Mouse (Mus musculus): Measurements from ENCODE around the gene Lmo4. TPM values are rescaled to one million over a fixed set of nuclear protein-coding genes. Genes with fewer than 3 reads are reported as not detected.

The Lmo4 gene
- polyA plus RNA-seq, 1 experiment from 2014 or later, result 44.8 TPM

DNA sequence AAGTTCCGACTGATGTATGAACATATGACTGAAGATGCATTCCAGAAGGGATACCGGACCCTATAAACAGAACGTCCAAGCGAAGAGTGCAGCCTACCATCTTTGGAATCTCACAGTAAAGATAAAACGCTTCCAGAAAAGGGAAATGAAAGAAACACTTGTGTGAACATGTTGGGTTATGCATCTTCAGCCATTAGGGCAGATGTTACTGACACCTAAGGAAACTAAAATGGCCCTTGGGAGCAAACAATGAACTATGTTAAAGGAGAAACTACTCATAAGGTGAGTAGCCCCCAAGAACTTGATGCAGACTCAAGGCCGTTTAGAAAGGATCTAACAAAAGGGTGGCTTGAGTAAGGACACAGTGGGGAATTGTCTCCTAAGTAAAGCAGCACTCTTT lies 54.0 kb downstream of the Lmo4 start:
- DNase-seq (ENCODE audit: low spot score), result no peak
- H3K36me3 ChIP-seq (ENCODE audit: control insufficient read depth, insufficient read depth, low read length), result no peaks in the 10 kb centered on the region
- no peaks in the 10 kb centered on the region for H3K9me3 ChIP-seq (ENCODE audit: control insufficient read depth, low read length)
- TF ChIP-seq EP300 (optimal IDR thresholded peaks at IDR 0.05), result no peak
- TF ChIP-seq CTCF (IDR thresholded peaks at IDR 0.05; ENCODE audit: low read depth), result no peak
- H3K4me3 ChIP-seq (ENCODE audit: low read depth, low read length), result no peak overlapping the region
- H3K27me3 ChIP-seq (ENCODE audit: control insufficient read depth, insufficient read depth, low read length), result no peaks in the 10 kb centered on the region
- ATAC-seq (ENCODE audit: low FRiP score, low TSS enrichment), result no peak
- H3K4me2 ChIP-seq (replicated peaks; ENCODE audit: low read depth), result no peak overlapping the region
- 82% methylated on average over 6 of the region's 6 CpGs for WGBS
- no peak overlapping the region for H3K27ac ChIP-seq (replicated peaks)
- no peaks in the 10 kb centered on the region for H3K4me1 ChIP-seq (replicated peaks; ENCODE audit: control insufficient read depth, insufficient read depth)
- H3K9ac ChIP-seq (ENCODE audit: low read length), result no peak overlapping the region

DNA sequence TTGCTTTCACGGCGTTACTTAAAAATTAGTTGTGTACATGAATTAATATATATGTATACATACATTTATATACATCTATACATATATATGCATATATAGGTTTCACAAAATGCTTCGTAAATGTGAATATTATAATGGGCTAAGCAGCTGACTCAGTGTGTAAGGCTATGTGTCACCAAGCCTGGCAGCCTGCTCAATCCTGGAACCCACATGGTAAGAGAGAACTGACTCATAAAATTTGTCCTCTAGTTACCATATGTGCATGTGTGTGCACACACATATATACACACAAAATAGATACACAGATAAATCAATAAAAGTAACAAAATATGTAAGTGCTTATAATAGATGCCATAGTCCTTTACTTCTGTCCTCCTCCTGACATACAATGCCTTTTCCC lies 56.8 kb downstream of the Lmo4 start:
- no peaks in the 10 kb centered on the region for H3K27me3 ChIP-seq (ENCODE audit: control insufficient read depth, insufficient read depth, low read length)
- no peak for DNase-seq (ENCODE audit: low spot score)
- no peak overlapping the region for H3K27ac ChIP-seq (replicated peaks)
- no peak for ATAC-seq (ENCODE audit: low FRiP score, low TSS enrichment)
- H3K9ac ChIP-seq (ENCODE audit: low read length), result no peak overlapping the region
- TF ChIP-seq CTCF (IDR thresholded peaks at IDR 0.05; ENCODE audit: low read depth), result no peak
- TF ChIP-seq EP300 (optimal IDR thresholded peaks at IDR 0.05), result no peak
- H3K4me3 ChIP-seq (ENCODE audit: low read depth, low read length), result no peak overlapping the region
- 89% methylated on average over 3 of the region's 3 CpGs for WGBS
- H3K4me2 ChIP-seq (replicated peaks; ENCODE audit: low read depth), result no peak overlapping the region
- H3K4me1 ChIP-seq (replicated peaks; ENCODE audit: control insufficient read depth, insufficient read depth), result no peaks in the 10 kb centered on the region
- no peaks in the 10 kb centered on the region for H3K36me3 ChIP-seq (ENCODE audit: control insufficient read depth, insufficient read depth, low read length)
- no peaks in the 10 kb centered on the region for H3K9me3 ChIP-seq (ENCODE audit: control insufficient read depth, low read length)

DNA sequence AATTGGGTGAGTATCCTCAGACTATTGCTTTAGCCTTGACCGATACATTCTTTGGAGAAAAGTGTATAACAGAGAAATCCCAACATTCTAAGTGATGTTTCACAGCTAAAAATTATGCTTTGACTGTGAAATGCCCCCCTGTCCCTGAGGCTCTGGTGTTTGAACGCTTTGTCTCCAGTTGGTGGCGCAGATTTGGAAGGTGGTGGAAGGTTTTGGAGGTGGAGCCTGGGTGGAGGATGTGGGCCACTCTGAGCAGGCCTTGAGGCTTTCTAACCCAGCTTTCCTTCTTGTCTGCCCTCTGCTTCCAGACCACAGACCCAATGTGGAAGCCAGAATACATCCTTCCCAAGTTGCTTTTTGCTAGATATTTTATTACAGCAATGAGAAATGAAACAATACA lies 57.8 kb downstream of the Lmo4 start:
- 80% methylated on average over 3 of the region's 3 CpGs for WGBS
- H3K27ac ChIP-seq (replicated peaks), result no peak overlapping the region
- H3K4me3 ChIP-seq (ENCODE audit: low read depth, low read length), result no peak overlapping the region
- no peaks in the 10 kb centered on the region for H3K27me3 ChIP-seq (ENCODE audit: control insufficient read depth, insufficient read depth, low read length)
- TF ChIP-seq EP300 (optimal IDR thresholded peaks at IDR 0.05), result no peak
- no peak for TF ChIP-seq CTCF (IDR thresholded peaks at IDR 0.05; ENCODE audit: low read depth)
- no peaks in the 10 kb centered on the region for H3K4me1 ChIP-seq (replicated peaks; ENCODE audit: control insufficient read depth, insufficient read depth)
- H3K36me3 ChIP-seq (ENCODE audit: control insufficient read depth, insufficient read depth, low read length), result no peaks in the 10 kb centered on the region
- no peak overlapping the region for H3K4me2 ChIP-seq (replicated peaks; ENCODE audit: low read depth)
- ATAC-seq (ENCODE audit: low FRiP score, low TSS enrichment) (no peak), DNase-seq (ENCODE audit: low spot score) (no peak)
- no peaks in the 10 kb centered on the region for H3K9me3 ChIP-seq (ENCODE audit: control insufficient read depth, low read length)
- no peak overlapping the region for H3K9ac ChIP-seq (ENCODE audit: low read length)

DNA sequence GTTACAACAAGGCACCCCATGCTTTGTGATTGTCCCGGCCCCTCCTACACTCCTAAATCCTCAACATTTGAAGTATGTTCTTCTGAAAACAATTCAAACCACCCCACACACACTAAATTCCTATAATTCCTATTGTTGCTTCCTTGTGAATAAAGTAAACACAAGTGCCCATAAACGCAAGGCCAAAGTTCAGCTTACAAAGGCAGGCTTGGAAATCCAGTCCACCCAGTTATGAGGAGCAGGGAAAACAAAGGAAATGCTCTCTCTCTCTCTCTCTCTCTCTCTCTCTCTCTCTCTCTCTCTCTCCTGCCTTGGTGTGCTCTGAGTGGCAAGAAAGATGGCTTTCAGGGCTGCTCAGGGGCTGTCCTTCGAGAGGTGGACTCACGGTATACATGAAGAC lies 61.0 kb downstream of the Lmo4 start:
- ATAC-seq (ENCODE audit: low FRiP score, low TSS enrichment), result peak; percentile 89
- 67% methylated on average over 4 of the region's 4 CpGs for whole genome bisulfite sequencing

DNA sequence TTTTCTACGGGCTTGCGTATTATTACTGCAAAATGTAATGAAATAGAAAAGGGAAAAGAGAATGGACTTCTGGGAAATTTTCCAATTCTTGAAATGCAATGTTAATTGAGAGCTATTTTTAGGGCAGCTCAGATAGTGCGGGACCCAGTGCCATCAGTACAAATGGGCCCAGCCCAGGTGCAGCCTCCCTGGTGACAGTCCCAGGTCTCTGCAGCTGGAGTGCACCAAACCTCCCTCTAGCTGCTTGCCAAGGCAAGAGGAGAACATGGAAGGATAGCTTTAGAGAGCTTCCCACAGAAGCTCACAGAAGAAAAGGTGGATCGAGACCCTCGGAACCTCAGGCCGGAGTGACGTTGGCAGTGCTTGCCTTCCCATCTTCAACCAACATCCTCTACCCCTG lies 62.1 kb downstream of the Lmo4 start:
- DNase-seq (ENCODE audit: low spot score), result no peak
- H3K27ac ChIP-seq (replicated peaks), result no peak overlapping the region
- H3K9ac ChIP-seq (ENCODE audit: low read length), result no peak overlapping the region
- 77% methylated on average over 7 of the region's 7 CpGs for WGBS
- no peaks in the 10 kb centered on the region for H3K36me3 ChIP-seq (ENCODE audit: control insufficient read depth, insufficient read depth, low read length)
- H3K4me2 ChIP-seq (replicated peaks; ENCODE audit: low read depth), result no peak overlapping the region
- H3K4me3 ChIP-seq (ENCODE audit: low read depth, low read length), result no peak overlapping the region
- no peaks in the 10 kb centered on the region for H3K4me1 ChIP-seq (replicated peaks; ENCODE audit: control insufficient read depth, insufficient read depth)
- no peaks in the 10 kb centered on the region for H3K9me3 ChIP-seq (ENCODE audit: control insufficient read depth, low read length)
- H3K27me3 ChIP-seq (ENCODE audit: control insufficient read depth, insufficient read depth, low read length), result no peaks in the 10 kb centered on the region
- no peak for TF ChIP-seq CTCF (IDR thresholded peaks at IDR 0.05; ENCODE audit: low read depth)
- no peak for TF ChIP-seq EP300 (optimal IDR thresholded peaks at IDR 0.05)
- ATAC-seq (ENCODE audit: low FRiP score, low TSS enrichment), result no peak

More for the DNA sequence above, 61.0 kb downstream of the Lmo4 start:
- no peaks in the 10 kb centered on the region for H3K27me3 ChIP-seq (ENCODE audit: control insufficient read depth, insufficient read depth, low read length)
- no peak overlapping the region for H3K4me2 ChIP-seq (replicated peaks; ENCODE audit: low read depth)
- TF ChIP-seq EP300 (optimal IDR thresholded peaks at IDR 0.05), result no peak
- TF ChIP-seq CTCF (IDR thresholded peaks at IDR 0.05; ENCODE audit: low read depth), result no peak
- no peak overlapping the region; the same call in 1 of the 2 replicates for H3K27ac ChIP-seq (replicated peaks)
- no peaks in the 10 kb centered on the region for H3K4me1 ChIP-seq (replicated peaks; ENCODE audit: control insufficient read depth, insufficient read depth)
- H3K9ac ChIP-seq (ENCODE audit: low read length), result no peak overlapping the region
- no peaks in the 10 kb centered on the region for H3K36me3 ChIP-seq (ENCODE audit: control insufficient read depth, insufficient read depth, low read length)
- H3K9me3 ChIP-seq (ENCODE audit: control insufficient read depth, low read length), result no peaks in the 10 kb centered on the region
- peak; percentile 53 for DNase-seq (ENCODE audit: low spot score)
- H3K4me3 ChIP-seq (ENCODE audit: low read depth, low read length), result no peak overlapping the region

DNA sequence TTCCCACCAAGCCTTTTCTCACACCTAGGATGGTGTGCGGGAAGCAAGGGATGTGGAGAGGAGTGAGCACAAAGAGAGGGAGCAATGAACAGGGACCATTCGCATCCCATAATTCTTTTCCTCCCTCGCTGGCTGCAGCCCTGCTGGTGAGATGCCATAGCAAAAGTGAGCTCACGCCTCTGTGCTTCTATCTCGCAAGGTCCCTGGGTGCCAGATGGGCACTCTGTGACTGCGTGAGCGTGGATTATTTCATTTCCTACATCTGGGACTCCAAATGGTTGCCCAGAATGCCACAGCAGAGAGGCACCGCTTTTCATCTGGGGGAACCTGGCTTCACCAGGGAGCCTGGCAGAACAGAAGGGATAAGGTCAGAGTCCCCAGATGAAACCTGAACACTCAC lies 63.2 kb downstream of the Lmo4 start:
- no peaks in the 10 kb centered on the region for H3K27me3 ChIP-seq (ENCODE audit: control insufficient read depth, insufficient read depth, low read length)
- H3K4me1 ChIP-seq (replicated peaks; ENCODE audit: control insufficient read depth, insufficient read depth), result no peaks in the 10 kb centered on the region
- H3K27ac ChIP-seq (replicated peaks), result no peak overlapping the region
- no peak overlapping the region for H3K4me2 ChIP-seq (replicated peaks; ENCODE audit: low read depth)
- ATAC-seq (ENCODE audit: low FRiP score, low TSS enrichment) (no peak), DNase-seq (ENCODE audit: low spot score) (no peak)
- WGBS, result 85% methylated on average over 8 of the region's 8 CpGs
- TF ChIP-seq CTCF (IDR thresholded peaks at IDR 0.05; ENCODE audit: low read depth) (no peak), EP300 (optimal IDR thresholded peaks at IDR 0.05) (no peak)
- no peaks in the 10 kb centered on the region for H3K36me3 ChIP-seq (ENCODE audit: control insufficient read depth, insufficient read depth, low read length)
- no peaks in the 10 kb centered on the region for H3K9me3 ChIP-seq (ENCODE audit: control insufficient read depth, low read length)
- no peak overlapping the region for H3K4me3 ChIP-seq (ENCODE audit: low read depth, low read length)
- H3K9ac ChIP-seq (ENCODE audit: low read length), result no peak overlapping the region
